Mouse (Mus musculus): ENCODE data around the gene Mast1.

Gene Mast1

GRCm38 (mm10) chr8:84947241-84947545 is 10.0 kb upstream of the Mast1 start:
- Histone ChIP-seq H3K4me3 (replicated peaks; ENCODE audit: low read length) (no peak overlapping the region), H3K9me3 (ENCODE audit: low read length) (no peaks in the 10 kb centered on the region)
- TF ChIP-seq POU5F1 (IDR thresholded peaks at IDR 0.05; ENCODE audit: borderline replicate concordance, low read length) = no peak
- TF ChIP-seq CTCF (conservative IDR thresholded peaks at IDR 0.05; ENCODE audit: low read length) = no peak
- no peak for TF ChIP-seq NANOG (IDR thresholded peaks at IDR 0.05; ENCODE audit: borderline replicate concordance, low read length)

GRCm38 (mm10) chr8:84946528-84947240 is 9.5 kb upstream of the Mast1 start, which contains the start of gene Rtbdn:
Rtbdn (plus strand) TSS chr8:84946991.
- Histone ChIP-seq H3K4me3 (replicated peaks; ENCODE audit: low read length) (peak within 1 kb of the TSS; percentile 83), H3K4me1 (replicated peaks; ENCODE audit: low read depth, low read length) (peaks cover 37% of the 10 kb centered on the region), H3K27me3 (ENCODE audit: insufficient read depth, low read length) (peaks cover 69% of the 10 kb centered on the region), H3K36me3 (ENCODE audit: insufficient read depth, low read length) (no peaks in the 10 kb centered on the region), H3K9me3 (ENCODE audit: low read length) (no peaks in the 10 kb centered on the region)
- no peak for TF ChIP-seq NANOG (IDR thresholded peaks at IDR 0.05; ENCODE audit: borderline replicate concordance, low read length)
- peak; percentile 60 for TF ChIP-seq CTCF (conservative IDR thresholded peaks at IDR 0.05; ENCODE audit: low read length)

More at GRCm38 (mm10) chr8:84947241-84947545, 10.0 kb upstream of the Mast1 start:
- Histone ChIP-seq H3K36me3 (ENCODE audit: insufficient read depth, low read length) (no peaks in the 10 kb centered on the region), H3K27me3 (ENCODE audit: insufficient read depth, low read length) (peaks cover 74% of the 10 kb centered on the region), H3K4me1 (replicated peaks; ENCODE audit: low read depth, low read length) (peaks cover 41% of the 10 kb centered on the region)

- Histone ChIP-seq H3K27me3 (ENCODE audit: insufficient read depth, low read length) (peaks cover 68% of the 10 kb centered on the region), H3K36me3 (ENCODE audit: insufficient read depth, low read length) (no peaks in the 10 kb centered on the region), H3K4me1 (replicated peaks; ENCODE audit: low read depth, low read length) (peaks cover 37% of the 10 kb centered on the region), H3K4me3 (replicated peaks; ENCODE audit: low read length) (peak overlapping the region; percentile 83), H3K9me3 (ENCODE audit: low read length) (no peaks in the 10 kb centered on the region)
- TF ChIP-seq NANOG (IDR thresholded peaks at IDR 0.05; ENCODE audit: borderline replicate concordance, low read length) = no peak
- TF ChIP-seq CTCF (conservative IDR thresholded peaks at IDR 0.05; ENCODE audit: low read length) = peak; percentile 17; the same call in 1 of the 2 replicates
Measured at GRCm38 (mm10) chr8:84945633-84946527, 8.7 kb upstream of the Mast1 start.

GRCm38 (mm10) chr8:84945235-84945632 is 8.1 kb upstream of the Mast1 start:
- no peak for TF ChIP-seq NANOG (IDR thresholded peaks at IDR 0.05; ENCODE audit: borderline replicate concordance, low read length)
- TF ChIP-seq POU5F1 (IDR thresholded peaks at IDR 0.05; ENCODE audit: borderline replicate concordance, low read length) = no peak
- no peak; the same call in 1 of the 2 replicates for TF ChIP-seq CTCF (conservative IDR thresholded peaks at IDR 0.05; ENCODE audit: low read length)
- peak overlapping the region; percentile 83 for H3K4me3 ChIP-seq (replicated peaks; ENCODE audit: low read length)
- H3K9me3 ChIP-seq (ENCODE audit: low read length) = no peaks in the 10 kb centered on the region
- H3K36me3 ChIP-seq (ENCODE audit: insufficient read depth, low read length) = no peaks in the 10 kb centered on the region
- peaks cover 68% of the 10 kb centered on the region for H3K27me3 ChIP-seq (ENCODE audit: insufficient read depth, low read length)
- peaks cover 35% of the 10 kb centered on the region for H3K4me1 ChIP-seq (replicated peaks; ENCODE audit: low read depth, low read length)

DNA sequence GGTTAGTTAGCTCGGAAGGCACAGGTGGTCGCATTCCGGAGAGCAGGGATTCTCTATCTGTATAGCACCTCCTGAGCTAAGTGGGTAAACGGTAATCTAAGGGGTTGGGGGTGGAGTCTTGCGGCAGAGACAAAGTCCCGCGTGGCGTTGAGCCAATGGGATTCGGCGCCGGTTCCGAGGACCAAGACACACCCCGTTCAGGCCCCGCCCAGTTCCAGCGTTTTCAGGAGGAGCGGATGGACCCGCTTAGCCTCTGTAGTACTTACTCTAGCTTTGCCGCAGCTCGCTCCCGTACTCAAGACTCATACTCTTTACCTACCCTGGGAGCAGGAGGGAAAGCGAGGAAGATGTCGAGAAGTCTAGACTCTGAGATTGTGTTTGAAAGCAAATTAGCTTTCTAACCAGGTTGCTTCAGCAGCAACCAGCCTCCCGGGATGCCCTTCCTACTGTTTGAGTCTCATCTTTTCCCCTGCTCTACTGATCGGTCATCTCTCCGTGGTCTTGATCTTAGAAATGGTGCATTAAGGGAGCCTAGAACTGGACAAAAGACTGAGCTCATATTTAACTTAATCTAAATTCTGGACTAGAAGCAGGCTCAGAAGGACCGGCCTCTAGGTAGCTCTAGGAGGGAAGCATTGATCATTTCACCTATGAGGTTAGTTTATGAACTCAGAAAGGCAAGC is 7.5 kb upstream of the Mast1 start:
- H3K36me3 ChIP-seq (ENCODE audit: insufficient read depth, low read length) = no peaks in the 10 kb centered on the region
- H3K27me3 ChIP-seq (ENCODE audit: insufficient read depth, low read length) = peaks cover 62% of the 10 kb centered on the region
- H3K4me3 ChIP-seq (replicated peaks; ENCODE audit: low read length) = peak overlapping the region; percentile 83
- peaks cover 29% of the 10 kb centered on the region for H3K4me1 ChIP-seq (replicated peaks; ENCODE audit: low read depth, low read length)
- no peaks in the 10 kb centered on the region for H3K9me3 ChIP-seq (ENCODE audit: low read length)
- TF ChIP-seq NANOG (IDR thresholded peaks at IDR 0.05; ENCODE audit: borderline replicate concordance, low read length) = no peak
- no peak for TF ChIP-seq CTCF (conservative IDR thresholded peaks at IDR 0.05; ENCODE audit: low read length)
- TF ChIP-seq POU5F1 (IDR thresholded peaks at IDR 0.05; ENCODE audit: borderline replicate concordance, low read length) = no peak

GRCm38 (mm10) chr8:84943699-84944098 is 6.5 kb upstream of the Mast1 start:
- Histone ChIP-seq H3K36me3 (ENCODE audit: insufficient read depth, low read length) (no peaks in the 10 kb centered on the region), H3K9me3 (ENCODE audit: low read length) (no peaks in the 10 kb centered on the region), H3K27me3 (ENCODE audit: insufficient read depth, low read length) (peaks cover 64% of the 10 kb centered on the region), H3K4me1 (replicated peaks; ENCODE audit: low read depth, low read length) (peaks cover 29% of the 10 kb centered on the region), H3K4me3 (replicated peaks; ENCODE audit: low read length) (no peak overlapping the region)
- TF ChIP-seq POU5F1 (IDR thresholded peaks at IDR 0.05; ENCODE audit: borderline replicate concordance, low read length) (no peak), CTCF (conservative IDR thresholded peaks at IDR 0.05; ENCODE audit: low read length) (no peak), NANOG (IDR thresholded peaks at IDR 0.05; ENCODE audit: borderline replicate concordance, low read length) (no peak)

DNA sequence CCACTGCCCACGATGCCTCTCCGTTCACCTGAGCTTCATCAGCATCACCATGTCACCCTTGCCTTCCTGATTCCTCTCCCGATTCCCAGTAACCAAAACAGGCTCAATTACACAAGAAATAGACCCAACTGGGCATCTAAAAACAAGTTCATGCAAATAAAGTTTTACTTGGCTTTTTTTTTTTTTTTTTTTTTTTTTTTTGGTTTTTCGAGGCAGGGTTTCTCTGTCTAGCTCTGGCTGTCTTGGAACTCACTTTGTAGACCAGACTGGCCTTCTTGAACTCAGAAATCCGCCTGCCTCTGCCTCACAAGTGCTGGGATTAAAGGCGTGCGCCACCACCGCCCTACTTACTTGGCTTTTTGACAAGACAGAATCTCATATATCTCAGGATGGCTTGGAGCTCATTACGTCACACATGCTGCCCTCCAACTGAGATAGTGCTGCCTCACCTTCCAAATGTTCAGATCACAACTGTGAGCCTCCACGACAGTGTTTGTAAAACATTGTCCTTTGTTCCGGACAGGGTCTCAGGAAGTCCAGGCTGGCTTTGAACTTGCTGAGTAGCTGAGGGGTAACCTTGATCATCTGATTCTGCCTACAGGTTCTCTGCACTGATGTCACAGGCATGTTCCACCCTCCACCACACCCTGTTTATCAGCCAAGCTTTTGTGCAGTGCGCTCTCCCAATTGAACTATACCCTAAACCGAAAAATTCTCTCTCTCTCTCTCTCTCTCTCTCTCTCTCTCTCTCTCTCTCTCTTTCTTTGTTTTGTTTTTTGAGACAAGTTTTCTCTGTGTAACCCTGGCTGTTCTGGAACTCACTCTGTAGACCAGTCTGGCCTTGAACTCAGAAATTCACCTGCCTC is 694 bp upstream of the Mast1 start:
- Histone ChIP-seq H3K4me3 (replicated peaks; ENCODE audit: low read length) (peak overlapping the region; percentile 91), H3K27me3 (ENCODE audit: insufficient read depth, low read length) (peaks cover 49% of the 10 kb centered on the region), H3K36me3 (ENCODE audit: insufficient read depth, low read length) (no peaks in the 10 kb centered on the region), H3K9me3 (ENCODE audit: low read length) (no peaks in the 10 kb centered on the region), H3K4me1 (replicated peaks; ENCODE audit: low read depth, low read length) (peaks cover 30% of the 10 kb centered on the region)
- TF ChIP-seq POU5F1 (IDR thresholded peaks at IDR 0.05; ENCODE audit: borderline replicate concordance, low read length) (no peak), NANOG (IDR thresholded peaks at IDR 0.05; ENCODE audit: borderline replicate concordance, low read length) (no peak), CTCF (conservative IDR thresholded peaks at IDR 0.05; ENCODE audit: low read length) (0 out of 2 replicates have a peak, but pooled peaks have one; percentile 3)

All from E14TG2a.4 (cell line).